Mouse (Mus musculus) ovary, postnatal 14 days (tissue): Measurements from ENCODE around the gene Tph1.

ENCODE experiments used
- DNase-seq: peaks from one replicate; pipeline ENCODE4 v3.0.0; 2022; ENCODE audit warnings: low spot score

The Tph1 gene

DNA sequence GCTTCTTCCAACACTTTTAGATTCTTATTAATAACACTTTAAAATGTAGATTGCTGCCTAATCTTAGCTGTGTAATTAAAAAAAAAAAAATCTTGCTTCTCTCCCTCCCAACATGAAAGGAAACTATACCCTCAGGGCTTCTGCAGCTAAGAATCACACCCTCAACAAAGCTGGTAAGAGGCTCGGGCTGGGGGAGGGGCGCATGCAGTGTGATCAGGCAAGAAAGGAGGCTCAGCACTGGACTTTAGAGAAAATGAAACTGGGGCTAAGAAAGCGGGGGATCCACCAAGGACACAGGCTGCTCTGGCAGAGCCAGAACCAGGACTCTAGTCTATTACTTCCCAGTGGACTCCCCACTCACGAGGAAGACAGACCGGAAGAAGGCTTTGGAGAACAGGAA, 71.2 kb downstream of the Tph1 start:
- DNase-seq: no peak

DNA sequence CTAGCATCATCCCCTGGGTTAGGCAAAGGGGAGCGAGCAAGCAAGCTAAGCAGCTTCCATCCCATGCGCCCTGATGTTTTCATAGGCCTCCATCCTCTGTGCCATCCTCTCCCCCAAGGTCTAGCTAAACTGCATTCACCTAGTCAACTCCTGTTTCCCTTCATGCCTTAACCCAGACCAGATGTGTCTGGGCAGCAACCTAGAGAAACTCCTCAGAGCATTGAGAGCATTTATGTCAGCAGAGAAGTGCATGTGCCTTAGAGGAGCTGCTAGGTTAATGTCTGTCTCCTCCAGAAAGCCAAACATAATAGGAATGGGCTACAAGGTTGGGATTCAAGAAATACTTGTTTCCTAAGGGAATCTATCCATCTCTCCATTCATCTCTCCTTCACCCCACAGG, 75.3 kb downstream of the Tph1 start:
- no peak for DNase-seq
